Mouse (Mus musculus): ENCODE results near the gene Rsph14. TPM values are rescaled to one million over a fixed set of nuclear protein-coding genes. Genes with fewer than 3 reads are reported as not detected.

The Rsph14 gene
- total RNA-seq, 1 experiment, result 0.18 TPM

DNA sequence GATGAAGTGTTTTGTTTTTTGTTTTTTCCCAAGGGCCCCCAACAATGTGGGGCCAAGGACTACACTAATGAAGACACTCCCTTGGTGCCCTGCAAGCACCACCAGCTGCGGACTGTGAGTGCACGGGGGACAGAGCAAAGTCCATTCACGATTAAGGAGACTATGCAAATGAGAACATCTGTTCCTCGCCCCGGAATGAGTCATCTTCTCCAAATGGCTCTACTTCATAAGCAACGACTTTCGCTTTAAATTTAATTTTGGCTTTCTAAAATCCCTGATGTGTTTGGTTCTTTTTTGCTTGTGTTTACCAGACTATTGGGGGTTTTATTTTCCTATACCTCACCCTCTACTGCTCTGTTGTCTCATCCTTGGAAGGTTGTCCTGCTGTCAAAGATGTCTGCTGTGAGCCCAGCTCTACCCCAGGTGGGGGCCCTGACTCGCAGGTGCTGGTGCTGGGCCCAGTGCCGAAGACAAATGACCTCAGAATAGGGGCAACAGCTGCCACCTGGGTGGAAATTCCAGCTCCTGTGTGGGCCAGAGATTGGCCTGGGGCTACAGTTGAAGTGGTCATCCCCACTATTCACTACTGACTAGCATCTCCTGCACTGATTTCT is 79.4 kb downstream of the Rsph14 start:
- H3K4me1 ChIP-seq (ENCODE audit: control insufficient read depth in 2 of 2, insufficient read depth in 2 of 2, low read length in 2 of 2, poor library complexity in 1 of 2), result peaks cover 0 to 2% of the 10 kb centered on the region in 2 experiments; a peak in 1 of 4 replicates
- no peaks in the 10 kb centered on the region for H3K9me3 ChIP-seq (ENCODE audit: control insufficient read depth, insufficient read depth, low read depth, low read length)
- TF ChIP-seq ZC3H11A (IDR thresholded peaks at IDR 0.05; ENCODE audit: borderline replicate concordance, low read depth, low read length) (no peak), CHD2 (IDR thresholded peaks at IDR 0.05; ENCODE audit: low read depth, low read length) (no peak), MAFK (IDR thresholded peaks at IDR 0.05; ENCODE audit: insufficient read depth, low read depth, low read length) (no peak), HCFC1 (IDR thresholded peaks at IDR 0.05; ENCODE audit: borderline replicate concordance, insufficient read depth, low read length) (no peak), ZNF384 (IDR thresholded peaks at IDR 0.05; ENCODE audit: low read depth, low read length) (no peak)
- H3K27ac ChIP-seq (ENCODE audit: insufficient read depth, low read depth, low read length, poor library complexity, severe bottlenecking), result no peak overlapping the region
- in situ Hi-C loops (cut with MboI; ENCODE audit: low sequenced_read_pairs in 2 of 2, unreplicated experiment in 2 of 2), result no loop called here
- DNase-seq (ENCODE audit: low read depth, low spot score), result no peak
- no peak overlapping the region for H3K9ac ChIP-seq (ENCODE audit: insufficient read depth, low read depth, low read length, poor library complexity, severe bottlenecking)
- H3K4me3 ChIP-seq (ENCODE audit: insufficient read depth in 1 of 2, low read depth in 1 of 2, low read length in 2 of 2, poor library complexity in 1 of 2, severe bottlenecking in 1 of 2), result no peak overlapping the region
- no peaks in the 10 kb centered on the region for H3K36me3 ChIP-seq (ENCODE audit: control insufficient read depth, insufficient read depth, low read length, poor library complexity, severe bottlenecking)

DNA sequence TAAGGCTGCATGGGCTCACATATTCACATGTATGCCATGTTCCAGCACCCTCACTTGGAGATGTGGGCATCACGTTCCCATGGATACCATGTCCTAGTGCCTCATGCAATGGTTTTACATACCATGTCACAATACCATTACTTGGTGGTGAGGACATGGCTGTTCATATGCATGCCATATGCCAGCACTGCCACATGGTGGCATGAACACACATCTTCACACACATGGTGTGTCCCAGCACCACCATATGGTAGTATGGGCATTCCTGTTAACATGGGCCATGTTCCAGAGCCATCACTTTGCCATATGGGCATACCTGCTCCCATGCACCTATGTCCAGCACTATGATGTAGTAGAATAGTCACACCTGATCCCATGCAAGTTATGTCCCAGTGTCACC is 91.6 kb downstream of the Rsph14 start:
- H3K9ac ChIP-seq (ENCODE audit: insufficient read depth, low read depth, low read length, poor library complexity, severe bottlenecking), result no peak overlapping the region
- in situ Hi-C loops (cut with MboI; ENCODE audit: low sequenced_read_pairs in 2 of 2, unreplicated experiment in 2 of 2), result loop anchor here in 1 of 2 experiments (25.0 kb wide), 1 partner anchor 222 kb away; no protein-coding TSS in a partner anchor
- DNase-seq (ENCODE audit: low read depth, low spot score), result no peak
- no peaks in the 10 kb centered on the region for H3K9me3 ChIP-seq (ENCODE audit: control insufficient read depth, insufficient read depth, low read depth, low read length)
- no peak overlapping the region for H3K27ac ChIP-seq (ENCODE audit: insufficient read depth, low read depth, low read length, poor library complexity, severe bottlenecking)
- no peak overlapping the region for H3K4me3 ChIP-seq (ENCODE audit: insufficient read depth in 1 of 2, low read depth in 1 of 2, low read length in 2 of 2, poor library complexity in 1 of 2, severe bottlenecking in 1 of 2)
- H3K4me1 ChIP-seq (ENCODE audit: control insufficient read depth in 2 of 2, insufficient read depth in 2 of 2, low read length in 2 of 2, poor library complexity in 1 of 2), result no peaks in the 10 kb centered on the region
- H3K36me3 ChIP-seq (ENCODE audit: control insufficient read depth, insufficient read depth, low read length, poor library complexity, severe bottlenecking), result no peaks in the 10 kb centered on the region
- TF ChIP-seq MAFK (IDR thresholded peaks at IDR 0.05; ENCODE audit: insufficient read depth, low read depth, low read length) (no peak), HCFC1 (IDR thresholded peaks at IDR 0.05; ENCODE audit: borderline replicate concordance, insufficient read depth, low read length) (no peak), ZC3H11A (IDR thresholded peaks at IDR 0.05; ENCODE audit: borderline replicate concordance, low read depth, low read length) (no peak), ZNF384 (IDR thresholded peaks at IDR 0.05; ENCODE audit: low read depth, low read length) (no peak), CHD2 (IDR thresholded peaks at IDR 0.05; ENCODE audit: low read depth, low read length) (no peak)

DNA sequence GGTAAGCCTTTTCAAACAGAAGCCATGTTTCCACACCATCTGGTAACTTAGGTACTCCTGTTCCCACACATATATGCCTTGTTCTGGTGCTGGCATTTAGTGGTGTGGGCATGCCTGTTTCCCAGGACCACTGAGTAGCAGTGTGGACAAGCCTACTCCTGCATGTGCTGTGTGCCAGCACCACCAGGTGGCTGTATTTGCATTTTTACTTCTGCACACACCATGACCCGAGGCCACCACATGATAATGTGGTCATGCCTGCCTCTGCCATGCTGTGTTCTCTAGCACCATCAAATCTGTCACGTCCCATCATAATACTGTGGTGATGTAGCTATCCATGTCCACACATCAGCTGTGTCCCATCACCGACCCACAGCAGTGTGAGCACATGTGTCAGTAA is 93.1 kb downstream of the Rsph14 start:
- TF ChIP-seq HCFC1 (IDR thresholded peaks at IDR 0.05; ENCODE audit: borderline replicate concordance, insufficient read depth, low read length), result no peak
- no peaks in the 10 kb centered on the region for H3K9me3 ChIP-seq (ENCODE audit: control insufficient read depth, insufficient read depth, low read depth, low read length)
- no peak overlapping the region for H3K27ac ChIP-seq (ENCODE audit: insufficient read depth, low read depth, low read length, poor library complexity, severe bottlenecking)
- H3K9ac ChIP-seq (ENCODE audit: insufficient read depth, low read depth, low read length, poor library complexity, severe bottlenecking), result no peak overlapping the region
- DNase-seq (ENCODE audit: low read depth, low spot score), result no peak
- H3K4me1 ChIP-seq (ENCODE audit: control insufficient read depth in 2 of 2, insufficient read depth in 2 of 2, low read length in 2 of 2, poor library complexity in 1 of 2), result no peaks in the 10 kb centered on the region
- H3K4me3 ChIP-seq (ENCODE audit: insufficient read depth in 1 of 2, low read depth in 1 of 2, low read length in 2 of 2, poor library complexity in 1 of 2, severe bottlenecking in 1 of 2), result no peak overlapping the region
- in situ Hi-C loops (cut with MboI; ENCODE audit: low sequenced_read_pairs in 2 of 2, unreplicated experiment in 2 of 2), result loop anchor here (5.0 to 25.0 kb wide), 2 partner anchors 213 to 223 kb away; no protein-coding TSS in a partner anchor
- no peaks in the 10 kb centered on the region for H3K36me3 ChIP-seq (ENCODE audit: control insufficient read depth, insufficient read depth, low read length, poor library complexity, severe bottlenecking)

DNA sequence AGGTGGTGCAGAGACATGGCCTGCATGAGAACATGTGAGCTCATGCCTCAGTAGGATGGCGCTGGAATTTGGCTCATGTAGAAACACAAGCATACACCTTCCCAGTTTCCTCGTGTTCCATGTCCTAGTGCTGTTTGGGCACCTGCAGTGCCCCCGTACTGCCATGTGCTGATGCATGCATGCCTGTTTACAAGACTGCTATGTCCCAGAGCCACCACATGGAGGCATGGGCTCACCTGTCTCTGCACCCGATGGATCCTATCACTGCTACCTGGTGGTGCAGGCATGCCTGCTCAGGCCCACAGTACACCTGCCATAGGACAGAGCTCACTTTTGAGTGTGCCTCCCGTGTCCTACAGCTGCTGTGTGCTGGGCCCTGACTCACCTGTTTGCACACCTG is 94.0 kb downstream of the Rsph14 start:
- H3K9me3 ChIP-seq (ENCODE audit: control insufficient read depth, insufficient read depth, low read depth, low read length), result no peaks in the 10 kb centered on the region

More for the DNA sequence above, 94.0 kb downstream of the Rsph14 start:
- H3K36me3 ChIP-seq (ENCODE audit: control insufficient read depth, insufficient read depth, low read length, poor library complexity, severe bottlenecking), result no peaks in the 10 kb centered on the region
- no peak overlapping the region for H3K4me3 ChIP-seq (ENCODE audit: insufficient read depth in 1 of 2, low read depth in 1 of 2, low read length in 2 of 2, poor library complexity in 1 of 2, severe bottlenecking in 1 of 2)
- no peaks in the 10 kb centered on the region for H3K4me1 ChIP-seq (ENCODE audit: control insufficient read depth in 2 of 2, insufficient read depth in 2 of 2, low read length in 2 of 2, poor library complexity in 1 of 2)
- TF ChIP-seq ZNF384 (IDR thresholded peaks at IDR 0.05; ENCODE audit: low read depth, low read length) (no peak), ZC3H11A (IDR thresholded peaks at IDR 0.05; ENCODE audit: borderline replicate concordance, low read depth, low read length) (no peak)
- in situ Hi-C loops (cut with MboI; ENCODE audit: low sequenced_read_pairs in 2 of 2, unreplicated experiment in 2 of 2), result loop anchor here (5.0 to 25.0 kb wide), 2 partner anchors 214 to 224 kb away; no protein-coding TSS in a partner anchor
- no peak for DNase-seq (ENCODE audit: low read depth, low spot score)
- H3K27ac ChIP-seq (ENCODE audit: insufficient read depth, low read depth, low read length, poor library complexity, severe bottlenecking), result no peak overlapping the region
- no peak overlapping the region for H3K9ac ChIP-seq (ENCODE audit: insufficient read depth, low read depth, low read length, poor library complexity, severe bottlenecking)
